Mouse (Mus musculus) gastrocnemius, adult 2 months (tissue): ENCODE measurements around the gene 2310061I04Rik. TPM values are rescaled to one million over a fixed set of nuclear protein-coding genes. Genes with fewer than 3 reads are reported as not detected.
A peak's percentile ranks its signal among the peaks of the same experiment; 100 is the strongest.

Source experiments
- DNase-seq: peaks from one replicate; pipeline ENCODE4 v3.0.0; 2022
- H3K27ac ChIP-seq: fragments of 200-600 bp; 2 replicates; pipeline ENCODE4 v1.8.1; 2022; ENCODE audit warnings: mild to moderate bottlenecking
- H3K4me3 ChIP-seq: fragments of 200-600 bp; 2 replicates; pipeline ENCODE4 v1.8.1; 2022; ENCODE audit warnings: mild to moderate bottlenecking, moderate library complexity
- CTCF ChIP-seq: fragments of 200-600 bp; IDR thresholded peaks from 2 replicates; pipeline ENCODE4 v1.8.1; 2022; ENCODE audit warnings: antibody characterized with exemption, mild to moderate bottlenecking, moderate library complexity
- intact Hi-C: fragments of 180-260 bp; cut with DNase I; formaldehyde crosslinking; loops from one replicate; pipeline ENCODE4 v1.15.1; 2025
- total RNA-seq, 2 experiments: library from RNA; stranded (reverse); gene quantifications; 2 replicates each; pipeline ENCODE4 v1.2.3; 2021

2310061I04Rik gene
- total RNA-seq, 2 experiments from 2014 or later = 73.0 to 78.4 TPM

DNA sequence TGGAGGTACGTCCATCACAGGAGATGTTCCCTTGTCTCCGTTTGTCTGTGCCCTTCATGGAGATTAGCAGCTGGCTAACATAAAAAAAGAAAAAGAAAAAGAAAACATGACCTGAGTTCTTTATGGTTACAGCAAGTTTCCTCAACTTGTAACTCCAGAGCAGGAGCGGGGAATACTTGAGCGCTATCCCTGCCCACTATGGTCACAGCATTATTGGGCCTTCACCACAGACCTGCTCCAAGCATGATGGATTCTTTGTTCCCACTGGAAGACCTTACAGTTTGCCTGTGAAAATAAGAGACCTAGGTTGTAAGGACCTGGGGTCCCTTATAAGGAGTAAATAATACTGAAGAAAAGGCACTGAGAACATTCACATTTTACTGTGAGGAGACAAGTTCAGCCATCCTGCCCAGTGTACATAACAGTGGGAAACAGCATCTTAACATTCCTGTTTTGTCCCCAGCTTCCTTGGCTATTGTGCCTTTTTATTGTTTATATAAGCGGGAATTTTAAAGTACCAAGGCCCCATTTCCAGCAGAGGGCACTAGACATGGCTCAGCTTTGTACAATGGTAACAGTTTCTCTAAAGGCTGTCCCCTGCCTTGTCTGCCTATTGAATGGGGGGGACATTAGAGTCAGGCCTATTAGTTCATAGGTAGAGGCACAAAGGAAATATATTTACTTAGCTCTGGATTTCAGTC, 23.8 kb upstream of the 2310061I04Rik start:
- intact Hi-C loops = no loop called here
- DNase-seq = no peak
- Histone ChIP-seq H3K4me3 (no peak overlapping the region; the same call in 1 of the 2 replicates), H3K27ac (peak overlapping the region; percentile 94; the same call in 1 of the 2 replicates)
- TF ChIP-seq CTCF = peak; percentile 67

DNA sequence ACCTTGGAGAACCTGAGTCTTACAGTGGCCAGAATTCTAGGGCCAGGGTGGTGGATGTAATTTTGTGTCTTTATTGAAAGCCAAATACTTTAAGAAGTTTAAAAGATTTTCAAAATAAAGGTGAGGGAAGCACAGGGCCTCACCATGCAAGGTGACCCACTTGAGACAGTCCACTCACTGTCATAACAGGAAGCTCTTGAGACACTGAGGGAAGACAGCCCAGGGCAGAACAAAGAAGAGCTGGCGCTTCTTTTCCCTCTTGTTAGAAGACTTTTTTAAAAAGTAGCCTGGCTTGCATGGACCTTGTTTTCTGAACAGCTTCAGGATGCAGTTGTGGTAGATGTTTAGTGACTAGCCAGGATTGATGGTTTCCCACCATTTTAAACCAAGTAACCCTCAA, 23.2 kb upstream of the 2310061I04Rik start:
- intact Hi-C loops = no loop called here
- no peak for TF ChIP-seq CTCF
- no peak for DNase-seq
- H3K27ac ChIP-seq = peak overlapping the region; percentile 94
- peak overlapping the region; percentile 90 for H3K4me3 ChIP-seq

DNA sequence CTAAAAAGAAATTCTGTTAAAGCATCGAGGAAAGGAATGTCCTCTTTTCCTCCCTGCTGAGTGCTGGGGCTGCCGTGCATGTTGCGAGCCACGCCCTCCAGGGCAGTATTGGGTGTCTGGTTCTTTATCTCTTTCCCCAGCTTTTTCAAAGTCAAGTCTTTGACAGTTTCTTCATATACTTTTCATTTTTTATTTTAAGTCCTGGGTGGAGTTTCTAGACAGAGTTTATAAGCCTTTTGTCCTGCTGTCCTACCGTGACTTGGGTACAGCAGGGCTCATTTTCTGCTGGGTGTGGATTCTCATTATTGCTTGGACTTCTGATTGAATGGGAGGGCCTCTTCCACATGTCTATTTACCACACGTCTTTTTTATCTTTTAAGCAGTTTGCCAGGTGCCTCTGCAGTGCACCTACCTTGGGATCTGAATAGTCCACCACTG, 22.7 kb upstream of the 2310061I04Rik start:
- intact Hi-C loops = no loop called here
- Histone ChIP-seq H3K27ac (peak overlapping the region; percentile 94), H3K4me3 (peak overlapping the region; percentile 90)
- no peak for DNase-seq
- no peak for TF ChIP-seq CTCF

DNA sequence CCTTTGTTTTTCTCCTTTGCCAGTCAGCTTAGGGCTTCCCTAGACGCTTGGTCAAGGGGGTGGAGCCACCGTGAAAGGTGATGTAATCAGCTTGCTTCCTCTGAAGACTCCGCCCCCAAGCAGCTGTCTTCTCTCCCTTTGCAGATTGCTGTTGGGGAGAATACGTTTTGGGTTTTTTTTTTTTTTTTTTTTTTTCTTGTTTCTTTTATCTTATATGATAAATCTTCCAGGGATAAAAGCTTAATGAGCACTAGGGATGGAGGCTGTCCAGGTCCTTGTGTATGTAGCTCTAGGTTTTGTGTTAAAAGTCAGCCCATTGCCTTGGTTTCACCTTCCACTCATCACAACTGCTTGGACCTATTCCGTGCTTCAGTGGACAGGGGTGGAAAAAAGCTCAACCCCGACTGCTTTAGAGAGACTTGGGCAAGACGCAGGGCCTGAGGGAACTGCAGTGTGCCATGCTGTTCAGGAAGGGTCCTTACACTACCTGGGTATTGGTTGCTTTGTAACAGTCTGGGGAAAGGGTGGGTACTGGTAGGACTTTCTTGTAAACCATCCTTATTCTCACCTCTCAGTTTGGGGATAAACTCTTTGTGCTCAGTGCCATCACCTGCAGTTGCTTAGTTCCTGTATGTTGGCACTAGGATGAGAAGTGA, 22.0 kb upstream of the 2310061I04Rik start:
- H3K4me3 ChIP-seq = peak overlapping the region; percentile 90
- TF ChIP-seq CTCF = no peak
- H3K27ac ChIP-seq = peak overlapping the region; percentile 94
- peak; percentile 96 for DNase-seq
- intact Hi-C loops = no loop called here

DNA sequence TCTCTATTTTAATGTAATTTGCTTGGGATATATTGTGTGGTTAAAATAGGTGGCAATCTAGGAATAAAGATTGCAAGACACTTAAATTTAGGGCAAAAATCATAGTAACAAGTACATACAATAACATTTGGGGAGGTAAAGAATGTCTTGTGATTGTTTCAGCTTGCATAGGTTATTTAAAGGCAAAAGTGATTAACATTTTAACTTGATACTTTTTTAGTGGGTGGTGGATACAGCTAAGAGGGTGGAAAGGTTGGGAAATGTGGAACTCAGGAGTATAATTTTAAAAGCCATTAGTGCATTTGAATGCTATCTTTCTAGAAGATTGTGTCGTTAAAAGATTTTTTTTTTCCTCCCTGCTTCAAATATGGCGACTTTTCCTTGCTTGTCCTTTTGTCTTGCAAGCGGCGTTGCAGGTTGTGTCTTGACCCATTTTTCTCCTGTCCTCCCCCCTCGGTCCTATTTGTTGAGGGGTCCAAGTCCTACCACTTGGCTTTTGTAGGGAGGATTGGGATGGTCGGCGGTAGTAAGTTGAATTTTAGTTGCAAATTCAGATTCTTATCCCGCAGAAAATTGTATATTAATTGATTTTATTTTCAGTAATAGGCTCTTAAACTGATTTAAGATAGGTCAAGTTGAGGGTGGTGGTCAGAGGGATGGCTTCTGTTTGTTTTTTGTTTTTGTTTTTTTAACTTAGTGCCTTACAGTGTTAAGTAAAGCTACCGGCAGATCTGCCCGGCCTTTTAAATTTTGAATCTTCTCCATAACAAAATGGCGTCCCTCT, 21.2 kb upstream of the 2310061I04Rik start:
- peak; percentile 52 for DNase-seq
- peak overlapping the region; percentile 94 for H3K27ac ChIP-seq
- intact Hi-C loops = no loop called here
- peak overlapping the region; percentile 90 for H3K4me3 ChIP-seq
- no peak for TF ChIP-seq CTCF

DNA sequence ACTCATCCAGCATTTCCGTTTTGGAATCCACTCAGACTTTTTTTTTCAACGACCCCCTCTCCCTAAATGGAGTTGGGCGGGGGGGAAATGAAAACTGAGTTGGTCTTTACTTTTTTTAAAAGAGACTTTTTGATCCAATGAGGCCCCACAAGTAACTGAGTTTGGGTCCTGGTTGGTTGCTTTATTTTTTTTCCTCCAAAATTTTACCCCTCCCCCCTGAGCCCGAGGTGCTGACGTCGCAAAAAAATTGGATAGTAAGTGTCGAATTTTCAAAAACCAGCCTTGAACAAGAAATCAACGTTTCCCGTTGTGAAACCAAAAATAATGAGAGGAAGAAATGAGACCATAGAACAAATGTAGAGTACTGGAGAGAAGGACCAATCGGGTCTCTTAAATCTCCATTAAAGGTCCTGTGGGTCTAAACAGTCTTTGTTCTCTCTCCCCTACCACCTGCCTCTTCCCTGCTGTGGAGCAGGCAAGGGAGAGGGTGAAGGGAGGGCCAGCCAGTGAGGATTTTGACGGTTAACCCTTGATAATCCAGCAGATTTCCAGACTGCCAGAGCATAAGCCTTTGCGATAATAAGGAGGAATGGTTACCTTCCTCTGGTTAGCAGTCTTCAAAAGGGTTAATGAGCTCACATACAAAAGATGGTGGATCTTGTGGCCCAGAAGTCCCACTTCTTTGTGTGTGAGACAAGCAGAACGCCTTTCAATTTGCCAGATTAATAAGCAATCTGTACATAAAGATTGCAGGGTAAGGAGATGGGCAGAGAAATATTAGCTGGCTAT, 20.4 kb upstream of the 2310061I04Rik start:
- intact Hi-C loops = loop anchor here (2.0 kb wide), 1 partner anchor 81 kb away; no protein-coding TSS in a partner anchor
- Histone ChIP-seq H3K4me3 (peak overlapping the region; percentile 90), H3K27ac (peak overlapping the region; percentile 94)
- peak; percentile 48 for DNase-seq
- no peak for TF ChIP-seq CTCF

DNA sequence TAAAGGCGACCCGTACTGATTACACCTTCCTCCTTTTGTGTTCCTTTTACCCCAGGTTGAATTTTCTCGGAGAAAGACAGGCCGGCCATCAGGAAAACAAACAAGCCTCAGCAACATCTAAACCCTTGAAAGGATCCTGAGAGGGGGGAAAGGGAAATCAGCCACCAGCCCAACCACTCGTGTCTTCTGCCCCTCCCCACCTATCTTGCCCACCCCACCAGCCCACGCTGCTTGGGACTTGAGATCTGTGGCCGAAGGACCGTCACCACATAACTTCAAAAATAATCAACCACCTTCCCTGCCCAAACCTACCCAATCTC, 19.9 kb upstream of the 2310061I04Rik start:
- intact Hi-C loops = loop anchor here (2.0 kb wide), 1 partner anchor 80 kb away; no protein-coding TSS in a partner anchor

DNA sequence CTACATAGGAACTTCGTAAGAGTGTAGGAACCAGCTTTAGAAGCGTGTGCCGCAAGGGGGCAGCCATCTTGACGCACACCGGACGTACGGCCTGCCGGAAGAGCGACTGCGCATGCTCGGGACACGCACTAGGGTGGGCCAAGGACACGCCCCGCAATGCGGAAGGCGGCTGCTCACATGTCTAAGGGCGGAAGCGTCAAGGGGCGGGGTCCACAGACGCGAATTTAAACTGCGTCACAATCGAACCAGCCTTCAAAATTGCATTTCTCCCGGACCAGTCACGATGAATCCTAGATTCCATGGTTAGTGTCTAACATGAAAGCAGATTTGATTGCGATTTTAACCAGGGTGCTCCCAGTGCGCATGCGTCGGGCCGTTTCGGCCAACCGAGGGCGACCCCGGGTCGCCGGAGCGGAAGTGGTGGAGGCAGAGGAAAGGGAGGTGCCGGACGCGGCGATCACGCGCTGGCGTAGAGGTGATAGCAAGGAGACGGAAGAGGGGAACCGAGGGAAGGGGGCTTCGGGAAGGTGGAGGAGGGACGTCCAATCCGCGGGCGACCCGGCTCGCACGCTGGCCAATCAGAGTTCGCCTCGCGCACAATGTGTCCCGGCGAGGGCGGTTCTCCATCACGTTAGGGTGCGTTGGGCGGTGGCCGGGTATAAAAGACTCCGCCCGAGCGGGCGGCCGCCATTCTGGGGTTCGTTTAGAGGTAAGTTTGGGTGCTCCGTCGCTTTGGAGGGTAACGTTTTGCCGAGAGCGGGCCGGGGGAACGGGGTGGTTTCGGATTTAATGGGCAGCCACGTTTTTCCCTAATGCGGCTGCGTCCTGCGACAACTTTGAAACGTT, 19.3 kb upstream of the 2310061I04Rik start, which contains the start of the genes Mrps18b and Ppp1r10:
Gene Mrps18b, minus strand, starts transcription at position 93 of the 846 bp plus-strand sequence.
Gene Ppp1r10, plus strand, starts transcription at position 138 of the 846 bp plus-strand sequence.
- Histone ChIP-seq H3K27ac (peak within 1 kb of the TSS; percentile 98), H3K4me3 (peak within 1 kb of the TSS; percentile 90)
- TF ChIP-seq CTCF = peak; percentile 71
- intact Hi-C loops = loop anchor here (2.0 kb wide), 1 partner anchor 80 kb away; no protein-coding TSS in a partner anchor
- peak; percentile 99 for DNase-seq

More for the DNA sequence above, 19.9 kb upstream of the 2310061I04Rik start:
- no peak for TF ChIP-seq CTCF
- peak overlapping the region; percentile 90 for H3K4me3 ChIP-seq
- peak; percentile 57 for DNase-seq
- peak overlapping the region; percentile 94 for H3K27ac ChIP-seq

DNA sequence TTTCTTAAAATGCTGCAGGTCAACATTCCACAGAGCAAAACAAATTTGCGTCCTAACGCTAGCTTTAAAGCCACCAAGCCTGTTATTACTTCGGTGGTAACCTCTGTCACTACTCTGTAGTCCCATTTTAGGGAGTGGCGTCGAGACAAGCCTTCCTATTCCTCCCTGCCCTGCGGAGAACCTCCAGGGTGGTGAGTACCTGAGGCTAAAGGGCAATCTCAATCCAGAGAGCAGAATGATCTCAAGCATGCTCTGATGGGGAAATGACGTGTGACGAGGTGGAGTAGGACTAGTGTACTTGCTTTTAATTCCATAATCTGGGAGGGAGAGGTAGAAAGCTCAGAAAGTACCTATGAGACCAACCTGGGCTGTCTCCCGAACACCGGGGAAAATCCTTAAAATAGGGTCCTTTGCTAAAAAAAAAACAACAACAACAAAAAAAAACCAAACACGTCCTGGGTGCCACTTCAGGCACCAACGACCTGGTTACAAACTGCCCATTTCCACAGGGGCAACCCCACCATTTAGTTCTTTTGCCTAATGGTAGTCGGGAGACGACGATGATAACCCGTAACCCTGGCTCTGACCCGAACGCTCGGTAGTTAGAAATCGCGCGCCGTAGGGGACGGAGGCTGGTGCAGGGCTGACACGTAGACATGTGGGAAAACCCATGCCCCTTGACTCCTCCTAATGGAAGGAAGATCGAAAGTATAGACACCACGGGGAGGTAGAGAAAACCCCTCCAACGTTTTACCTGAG, 18.5 kb upstream of the 2310061I04Rik start:
- H3K4me3 ChIP-seq = peak overlapping the region; percentile 77
- DNase-seq = no peak
- TF ChIP-seq CTCF = no peak
- intact Hi-C loops = loop anchor here (2.0 kb wide), 1 partner anchor 79 kb away; no protein-coding TSS in a partner anchor
- H3K27ac ChIP-seq = peak overlapping the region; percentile 98

DNA sequence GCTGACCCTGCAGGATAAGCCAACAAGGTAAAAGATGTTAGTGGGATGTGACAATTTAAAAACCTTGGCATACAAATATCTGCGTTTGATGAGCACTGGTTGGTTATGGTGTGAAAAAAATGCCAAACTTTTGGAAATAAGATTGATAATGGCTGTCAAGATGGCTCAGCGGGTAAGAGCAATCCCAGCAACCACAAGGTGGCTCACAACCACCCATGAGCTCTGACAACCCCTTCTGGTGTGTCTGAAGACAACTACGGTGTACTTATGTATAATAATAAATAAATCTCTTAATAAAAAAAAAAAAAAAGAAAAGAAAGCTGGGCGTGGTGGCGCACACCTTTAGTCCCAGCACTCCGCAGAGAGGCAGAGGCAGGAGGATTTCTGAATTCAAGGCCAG, 17.7 kb upstream of the 2310061I04Rik start:
- no peak for DNase-seq
- no peak for TF ChIP-seq CTCF
- H3K27ac ChIP-seq = no peak overlapping the region
- intact Hi-C loops = no loop called here
- H3K4me3 ChIP-seq = peak overlapping the region; percentile 77
